Mouse (Mus musculus) C2C12 (cell line): ENCODE measurements around the gene Elmo3.

ENCODE experiments used
- CEBPB ChIP-seq: IDR thresholded peaks from one replicate; pipeline ENCODE4 v1.6.1; 2011; ENCODE audit warnings: low read depth, mild to moderate bottlenecking, control low read depth, moderate library complexity
- CTCF ChIP-seq: IDR thresholded peaks from one replicate; pipeline ENCODE4 v1.5.1; 2011; ENCODE audit not compliant: control insufficient read depth, insufficient read depth, insufficient read length
- FOSL1 ChIP-seq: IDR thresholded peaks from one replicate; pipeline ENCODE4 v1.8.0; 2011; ENCODE audit warnings: mild to moderate bottlenecking, low read length; ENCODE audit not compliant: poor library complexity, insufficient read depth, severe bottlenecking
- MAX ChIP-seq: IDR thresholded peaks from one replicate; pipeline ENCODE4 v1.6.1; 2011; ENCODE audit warnings: mild to moderate bottlenecking, control low read depth
- MYOG ChIP-seq: IDR thresholded peaks from one replicate; pipeline ENCODE4 v1.6.1; 2011; ENCODE audit not compliant: control insufficient read depth, insufficient read length; ENCODE audit errors: extremely low read depth
- USF1 ChIP-seq: IDR thresholded peaks from one replicate; pipeline ENCODE4 v1.6.1; 2011; ENCODE audit warnings: low read depth, mild to moderate bottlenecking, control low read depth, moderate library complexity

GRCm38 (mm10) chr8:105350186-105350585 lies 44.8 kb downstream of the Elmo3 start:
- TF ChIP-seq USF1: no peak
- TF ChIP-seq CTCF: no peak
- no peak for TF ChIP-seq MAX
- no peak for TF ChIP-seq FOSL1
- TF ChIP-seq CEBPB: no peak
- TF ChIP-seq MYOG: no peak
